Mouse (Mus musculus): ENCODE measurements around the gene Clta.

Gene Clta

GRCm38 (mm10) chr4:43980846-43981245, 23.4 kb upstream of the Clta start:
- no peak for DNase-seq

- no peak for DNase-seq
Observed at GRCm38 (mm10) chr4:43981251-43981650, 23.0 kb upstream of the Clta start.

- DNase-seq, result peak; percentile 82
Observed at GRCm38 (mm10) chr4:43982053-43982732, 22.1 kb upstream of the Clta start.

- no peak for DNase-seq
Observed at GRCm38 (mm10) chr4:43983181-43983580, 21.1 kb upstream of the Clta start, which contains the start of gene Ccin. Gene Ccin, plus strand, starts transcription at chr4:43983483.

GRCm38 (mm10) chr4:43983756-43984155, 20.5 kb upstream of the Clta start:
- DNase-seq, result no peak

GRCm38 (mm10) chr4:43984326-43984725, 19.9 kb upstream of the Clta start:
- no peak for DNase-seq

GRCm38 (mm10) chr4:43988976-43989375, 15.3 kb upstream of the Clta start:
- no peak for DNase-seq

- DNase-seq, result no peak
Observed at GRCm38 (mm10) chr4:43993072-43993471, 11.2 kb upstream of the Clta start.

GRCm38 (mm10) chr4:43994342-43994741, 9.9 kb upstream of the Clta start:
- no peak for DNase-seq

- DNase-seq, result no peak
Observed at GRCm38 (mm10) chr4:44003622-44004021, 630 bp upstream of the Clta start.

GRCm38 (mm10) chr4:44004623-44005409, 564 bp downstream of the Clta start:
- DNase-seq, result no peak

GRCm38 (mm10) chr4:44010176-44010575, 5.9 kb downstream of the Clta start:
- no peak for DNase-seq

- no peak for DNase-seq
Observed at GRCm38 (mm10) chr4:44010893-44011292, 6.6 kb downstream of the Clta start.

- no peak for DNase-seq
Observed at GRCm38 (mm10) chr4:44011799-44012198, 7.5 kb downstream of the Clta start.

GRCm38 (mm10) chr4:44012376-44013367, 8.4 kb downstream of the Clta start:
- DNase-seq, result peak; percentile 96

GRCm38 (mm10) chr4:44013391-44014070, 9.3 kb downstream of the Clta start:
- DNase-seq, result no peak

- no peak for DNase-seq
Observed at GRCm38 (mm10) chr4:44016071-44016470, 11.8 kb downstream of the Clta start.

- peak; percentile 65 for DNase-seq
Observed at GRCm38 (mm10) chr4:44016791-44017190, 12.5 kb downstream of the Clta start.

- no peak for DNase-seq
Observed at GRCm38 (mm10) chr4:44022323-44022722, 18.1 kb downstream of the Clta start.

GRCm38 (mm10) chr4:44022766-44023165, 18.5 kb downstream of the Clta start:
- DNase-seq, result no peak

- no peak for DNase-seq
Observed at GRCm38 (mm10) chr4:44023681-44024080, 19.4 kb downstream of the Clta start.

GRCm38 (mm10) chr4:44024241-44024640, 20.0 kb downstream of the Clta start:
- DNase-seq, result no peak

All from kidney, adult 11 months (tissue).